Mouse (Mus musculus): ENCODE measurements around the gene Iqgap3.
A peak's percentile ranks its signal among the peaks of the same experiment; 100 is the strongest.

DNA sequence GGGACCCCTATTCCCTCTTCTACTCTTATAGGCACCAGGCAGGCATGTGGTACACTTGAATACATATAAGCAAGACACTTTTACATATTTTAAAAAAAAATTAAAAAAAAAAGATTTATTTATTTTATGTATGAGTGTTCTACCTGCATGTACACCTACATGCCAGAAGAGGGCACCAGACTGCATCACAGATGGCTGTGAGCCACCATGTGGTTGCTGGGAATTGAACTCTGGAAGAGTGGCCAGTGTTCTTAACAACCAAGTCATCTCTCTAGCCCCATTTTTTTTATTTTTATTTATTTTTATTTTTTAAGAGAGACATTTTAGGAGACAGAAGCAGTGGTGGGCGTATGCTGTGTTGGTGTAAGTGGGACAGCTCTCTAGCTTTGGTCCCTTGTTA, 5.9 kb downstream of the Iqgap3 start:
- TF ChIP-seq CTCF (conservative IDR thresholded peaks at IDR 0.05; ENCODE audit: low read length) (peak; percentile 80), NANOG (IDR thresholded peaks at IDR 0.05; ENCODE audit: borderline replicate concordance, low read length) (no peak)
